Mouse (Mus musculus): ENCODE results near the gene Ldhc.
A peak's percentile ranks its signal among the peaks of the same experiment; 100 is the strongest.
"Not testable (repeated sequence)": the region's sequence is repeated elsewhere in the genome, so short reads cannot be mapped to it uniquely, and the experiment has no call there.

The Ldhc gene

GRCm38 (mm10) chr7:46842278-46842677 lies 18.7 kb upstream of the Ldhc start:
- no peak for DNase-seq (ENCODE audit: low spot score in 2 of 2)

GRCm38 (mm10) chr7:46843576-46843975 lies 17.4 kb upstream of the Ldhc start:
- no peak for DNase-seq (ENCODE audit: low spot score in 2 of 2)

GRCm38 (mm10) chr7:46845211-46845977 lies 15.6 kb upstream of the Ldhc start:
- DNase-seq (ENCODE audit: low spot score in 2 of 2), result peak; percentile 83 to 89

- peak in 1 of 2 experiments; percentile 26 for DNase-seq (ENCODE audit: low spot score in 2 of 2)
These were observed 15.0 kb upstream of the Ldhc start for GRCm38 (mm10) chr7:46845978-46846485.

GRCm38 (mm10) chr7:46846486-46847244 lies 14.3 kb upstream of the Ldhc start:
- DNase-seq (ENCODE audit: low spot score in 2 of 2), result peak; percentile 22 to 34

- DNase-seq (ENCODE audit: low spot score in 2 of 2), result no peak
These were observed 11.7 kb upstream of the Ldhc start for GRCm38 (mm10) chr7:46849287-46849686.

GRCm38 (mm10) chr7:46851026-46851425 lies 10.0 kb upstream of the Ldhc start:
- no peak for DNase-seq (ENCODE audit: low spot score in 2 of 2)

- DNase-seq (ENCODE audit: low spot score in 2 of 2), result no peak
These were observed 8.3 kb upstream of the Ldhc start for GRCm38 (mm10) chr7:46852666-46853065.

- DNase-seq (ENCODE audit: low spot score in 2 of 2), result no peak
These were observed 7.6 kb upstream of the Ldhc start for GRCm38 (mm10) chr7:46853365-46853764.

GRCm38 (mm10) chr7:46855866-46856560 lies 5.0 kb upstream of the Ldhc start:
- DNase-seq (ENCODE audit: low spot score in 2 of 2), result no peak

- DNase-seq (ENCODE audit: low spot score in 2 of 2), result no peak
These were observed 3.6 kb upstream of the Ldhc start for GRCm38 (mm10) chr7:46857436-46857835.

GRCm38 (mm10) chr7:46859031-46859430 lies 2.0 kb upstream of the Ldhc start:
- no peak for DNase-seq (ENCODE audit: low spot score in 2 of 2)

GRCm38 (mm10) chr7:46871988-46872387 lies 11.0 kb downstream of the Ldhc start:
- DNase-seq (ENCODE audit: low spot score in 2 of 2), result no peak

GRCm38 (mm10) chr7:46876841-46877240 lies 15.8 kb downstream of the Ldhc start:
- no peak for DNase-seq (ENCODE audit: low spot score in 2 of 2)

GRCm38 (mm10) chr7:46877255-46877654 lies 16.3 kb downstream of the Ldhc start:
- DNase-seq (ENCODE audit: low spot score in 2 of 2), result no peak

- DNase-seq (ENCODE audit: low spot score in 2 of 2), result no peak
These were observed 18.8 kb downstream of the Ldhc start for GRCm38 (mm10) chr7:46879851-46880250.

GRCm38 (mm10) chr7:46880992-46881391 lies 20.0 kb downstream of the Ldhc start:
- no peak for DNase-seq (ENCODE audit: low spot score in 2 of 2)

GRCm38 (mm10) chr7:46881941-46882340 lies 20.9 kb downstream of the Ldhc start:
- DNase-seq (ENCODE audit: low spot score in 2 of 2), result not testable (repeated sequence)

- DNase-seq (ENCODE audit: low spot score in 2 of 2), result no peak
These were observed 22.3 kb downstream of the Ldhc start for GRCm38 (mm10) chr7:46883304-46883703.

- DNase-seq (ENCODE audit: low spot score in 2 of 2), result no peak
These were observed 34.5 kb downstream of the Ldhc start for GRCm38 (mm10) chr7:46895511-46895910.

- no peak for DNase-seq (ENCODE audit: low spot score in 2 of 2)
These were observed 38.3 kb downstream of the Ldhc start for GRCm38 (mm10) chr7:46899343-46899742.

GRCm38 (mm10) chr7:46911250-46911649 lies 50.2 kb downstream of the Ldhc start:
- no peak for DNase-seq (ENCODE audit: low spot score in 2 of 2)
